Mouse (Mus musculus) hindbrain, embryonic 15.5 days (tissue): ENCODE data around the gene Arhgef3. TPM values are rescaled to one million over a fixed set of nuclear protein-coding genes. Genes with fewer than 3 reads are reported as not detected.

Source experiments
- ATAC-seq: fragments of 200-750 bp; cut with Nextera tagmentation; 2 replicates; pipeline ENCODE4 v1.8.0; 2017; ENCODE audit warnings: low read depth, moderate number of reproducible peaks, moderate TSS enrichment; ENCODE audit not compliant: low FRiP score
- H3K27ac ChIP-seq: fragments of 300-500 bp; sonication (generic); replicated peaks from 2 replicates; pipeline ENCODE4 v1.5.1; 2015; ENCODE audit warnings: mild to moderate bottlenecking, inconsistent platforms
- H3K27me3 ChIP-seq: fragments of 300-500 bp; sonication (generic); 2 replicates; pipeline ENCODE4 v1.6.1; 2015; ENCODE audit warnings: control low read depth, inconsistent platforms
- H3K36me3 ChIP-seq: fragments of 300-500 bp; sonication (generic); 2 replicates; pipeline ENCODE4 v1.6.1; 2015; ENCODE audit warnings: control low read depth, inconsistent platforms
- H3K4me1 ChIP-seq: fragments of 300-500 bp; sonication (generic); replicated peaks from 2 replicates; pipeline ENCODE4 v1.6.1; 2015; ENCODE audit warnings: control low read depth, inconsistent platforms
- H3K4me2 ChIP-seq: fragments of 300-500 bp; sonication (generic); 2 replicates; pipeline ENCODE4 v1.6.1; 2015; ENCODE audit warnings: moderate library complexity, mild to moderate bottlenecking, inconsistent platforms
- H3K4me3 ChIP-seq: fragments of 300-500 bp; sonication (generic); 2 replicates; pipeline ENCODE4 v1.5.1; 2015; ENCODE audit warnings: mild to moderate bottlenecking, inconsistent platforms
- H3K9ac ChIP-seq: fragments of 300-500 bp; sonication (generic); 2 replicates; pipeline ENCODE4 v1.6.1; 2015; ENCODE audit warnings: inconsistent platforms
- H3K9me3 ChIP-seq: fragments of 300-500 bp; sonication (generic); 2 replicates; pipeline ENCODE4 v1.6.1; 2016; ENCODE audit warnings: control low read depth, inconsistent platforms
- WGBS: fragments of 180-500 bp; shearing (Covaris S2); methylation state at CpG from one replicate; pipeline ENCODE4 v1.1.7; 2015; 5-methylcytosine and 5-hydroxymethylcytosine counted together
- polyA plus RNA-seq: library from polyadenylated mRNA; unstranded; fragments of >200 nt; fragmentation: Nextera tagmentation; extraction: Ambion mirVana; gene quantifications from 2 replicates; pipeline ENCODE4 v1.2.1, GENCODE M21; 2015

The Arhgef3 gene
- polyA plus RNA-seq, 1 experiment from 2014 or later: 12.7 TPM

DNA sequence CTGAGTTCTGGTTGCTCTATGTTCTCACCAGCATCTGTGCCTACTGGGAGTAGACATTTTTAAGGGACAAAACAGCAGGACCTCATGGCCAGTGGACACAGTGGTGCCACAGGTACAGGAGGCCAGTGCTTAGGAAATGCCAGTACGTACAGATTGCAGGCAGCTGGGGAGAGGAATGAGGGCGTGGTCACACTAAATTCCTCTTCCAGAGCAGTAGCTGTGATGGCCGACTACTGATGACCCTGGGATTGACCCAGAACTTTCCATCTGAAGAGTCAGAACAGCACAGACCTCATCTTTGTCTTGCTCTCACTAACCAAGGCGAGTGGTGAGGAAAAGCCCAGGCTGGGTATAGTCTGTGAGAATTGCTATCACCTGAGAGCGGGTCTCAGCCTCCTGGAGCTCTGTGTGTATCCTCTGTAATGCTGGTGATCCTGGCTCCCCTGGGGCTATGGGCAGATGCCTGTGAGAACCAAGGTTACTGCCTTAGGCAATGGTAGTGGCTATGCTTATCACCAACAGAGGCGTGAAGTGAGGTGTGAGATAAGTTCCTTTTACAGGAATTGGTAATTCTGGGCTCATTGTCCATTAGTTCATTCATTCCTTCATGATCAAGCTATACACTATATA, 35.4 kb downstream of the Arhgef3 start:
- H3K9ac ChIP-seq: no peak overlapping the region
- no peaks in the 10 kb centered on the region for H3K4me1 ChIP-seq
- no peak overlapping the region for H3K27ac ChIP-seq
- H3K36me3 ChIP-seq: no peaks in the 10 kb centered on the region
- H3K27me3 ChIP-seq: no peaks in the 10 kb centered on the region
- 75% methylated on average over 6 of the region's 6 CpGs for WGBS
- no peaks in the 10 kb centered on the region for H3K9me3 ChIP-seq
- ATAC-seq: no peak
- H3K4me2 ChIP-seq: no peak overlapping the region
- H3K4me3 ChIP-seq: no peak overlapping the region

DNA sequence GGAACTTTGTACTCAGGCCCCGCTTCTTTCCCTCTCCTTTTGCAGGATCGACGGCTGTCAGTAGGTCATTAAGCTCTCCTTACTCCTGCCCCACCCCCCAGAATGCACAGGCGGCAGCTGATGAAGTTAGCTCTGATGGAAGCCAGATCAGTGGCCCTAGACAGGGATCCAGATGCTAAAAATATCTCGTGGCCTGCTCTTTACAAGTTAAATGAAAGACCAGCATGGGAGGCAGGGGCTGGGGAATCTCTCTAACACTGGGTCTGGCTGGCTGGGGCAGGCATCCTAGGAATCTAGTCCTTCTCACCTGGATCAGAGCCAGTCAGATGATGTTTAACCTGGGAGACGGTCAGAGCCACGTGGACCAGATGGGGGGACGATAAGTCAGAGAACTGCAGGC, 36.7 kb downstream of the Arhgef3 start:
- H3K9ac ChIP-seq: no peak overlapping the region
- no peak overlapping the region for H3K4me3 ChIP-seq
- H3K9me3 ChIP-seq: no peaks in the 10 kb centered on the region
- H3K4me1 ChIP-seq: no peaks in the 10 kb centered on the region
- 57% methylated on average over 8 of the region's 8 CpGs for WGBS
- H3K27me3 ChIP-seq: no peaks in the 10 kb centered on the region
- ATAC-seq: no peak
- H3K4me2 ChIP-seq: no peak overlapping the region
- H3K27ac ChIP-seq: no peak overlapping the region
- H3K36me3 ChIP-seq: no peaks in the 10 kb centered on the region

DNA sequence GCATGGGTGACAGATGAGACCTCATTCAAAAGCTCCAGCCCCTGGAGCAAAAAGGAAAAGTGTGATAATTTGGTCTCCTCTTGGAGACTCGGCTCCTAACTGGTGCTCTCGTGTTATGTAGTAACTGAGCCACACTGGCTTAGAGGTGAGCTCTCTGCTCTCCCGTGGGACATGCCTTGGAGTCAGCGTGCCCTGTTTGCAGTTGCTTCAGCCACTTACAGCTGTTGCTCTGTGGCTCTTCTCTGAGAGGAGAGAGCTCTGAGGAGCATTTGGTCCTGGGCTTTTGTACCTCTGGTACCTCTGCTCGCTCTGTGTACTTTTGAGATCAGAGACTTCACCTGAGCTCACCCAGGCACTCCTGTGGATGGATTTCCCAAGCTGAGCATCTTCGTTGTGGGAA, 40.4 kb downstream of the Arhgef3 start:
- no peaks in the 10 kb centered on the region for H3K4me1 ChIP-seq
- WGBS: 77% methylated on average over 6 of the region's 6 CpGs
- H3K9me3 ChIP-seq: no peaks in the 10 kb centered on the region
- no peaks in the 10 kb centered on the region for H3K27me3 ChIP-seq
- H3K4me2 ChIP-seq: no peak overlapping the region
- H3K36me3 ChIP-seq: no peaks in the 10 kb centered on the region
- H3K4me3 ChIP-seq: no peak overlapping the region
- H3K27ac ChIP-seq: no peak overlapping the region
- no peak overlapping the region for H3K9ac ChIP-seq
- no peak for ATAC-seq

DNA sequence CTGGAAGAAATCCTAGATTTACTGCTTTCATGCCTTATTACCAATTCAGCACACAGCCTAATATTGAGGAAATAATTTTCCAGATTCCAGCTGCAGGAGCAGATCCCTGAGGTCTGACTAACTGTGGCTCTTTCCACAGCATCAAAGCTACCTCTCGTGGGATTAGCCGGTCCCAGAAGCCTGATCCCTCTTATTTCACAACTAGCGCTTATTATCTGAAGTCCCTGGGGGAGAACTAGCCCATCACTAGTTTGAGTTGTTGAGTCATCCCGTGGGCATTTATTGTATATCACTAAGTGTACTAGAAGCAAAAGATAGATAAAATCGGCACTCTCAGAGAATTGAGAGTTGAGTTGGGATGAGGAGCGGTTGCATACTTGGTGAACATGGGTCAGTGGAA, 41.3 kb downstream of the Arhgef3 start:
- Histone ChIP-seq H3K4me2 (no peak overlapping the region), H3K4me1 (no peaks in the 10 kb centered on the region), H3K36me3 (no peaks in the 10 kb centered on the region), H3K27ac (no peak overlapping the region), H3K4me3 (no peak overlapping the region), H3K9me3 (no peaks in the 10 kb centered on the region), H3K27me3 (no peaks in the 10 kb centered on the region), H3K9ac (no peak overlapping the region)
- ATAC-seq: no peak
- WGBS: 84% methylated on average over 6 of the region's 6 CpGs

DNA sequence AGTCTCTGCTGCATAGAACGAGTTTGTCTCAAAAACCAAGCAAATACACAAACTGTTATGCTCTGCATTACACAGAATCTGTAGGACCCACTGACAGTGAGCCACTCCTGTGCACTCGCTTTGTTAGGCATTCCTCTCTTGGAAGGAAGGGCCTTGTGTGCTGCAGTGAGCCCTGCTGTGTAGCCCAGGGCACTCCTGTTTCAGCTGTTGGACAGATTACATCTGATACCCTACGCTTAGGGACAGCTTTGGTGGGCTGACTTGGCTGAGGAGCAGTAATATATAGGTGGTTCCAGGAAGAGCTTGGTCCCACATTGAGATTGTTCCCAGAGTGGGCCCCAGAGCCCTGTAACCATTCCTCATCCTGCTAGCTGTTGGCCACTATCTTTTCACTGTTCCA, 43.4 kb downstream of the Arhgef3 start:
- H3K4me2 ChIP-seq: no peak overlapping the region
- no peaks in the 10 kb centered on the region for H3K27me3 ChIP-seq
- no peaks in the 10 kb centered on the region for H3K9me3 ChIP-seq
- no peak overlapping the region for H3K9ac ChIP-seq
- ATAC-seq: no peak
- WGBS: 82% methylated on average over 3 of the region's 3 CpGs
- no peak overlapping the region for H3K27ac ChIP-seq
- H3K4me3 ChIP-seq: no peak overlapping the region
- no peaks in the 10 kb centered on the region for H3K4me1 ChIP-seq
- H3K36me3 ChIP-seq: no peaks in the 10 kb centered on the region

DNA sequence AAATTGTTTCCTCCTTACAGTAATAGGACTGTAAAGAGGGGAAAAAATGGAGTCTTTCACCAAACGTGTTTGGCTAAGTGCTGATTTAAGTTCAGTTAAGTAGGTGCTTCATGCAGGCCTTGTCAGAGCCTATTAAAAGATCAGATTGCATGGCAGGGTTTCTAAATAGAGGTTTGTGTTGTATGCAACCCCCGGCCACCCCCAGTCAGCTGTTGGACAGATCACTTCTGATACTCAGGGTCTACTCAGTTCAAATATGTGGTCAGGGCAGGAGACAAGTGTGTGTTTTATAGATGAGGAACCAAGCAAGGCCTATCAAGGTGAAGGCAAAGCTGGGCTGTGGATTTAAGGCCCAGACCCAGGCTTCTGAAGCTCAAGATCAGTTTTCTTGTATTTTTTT, 44.1 kb downstream of the Arhgef3 start:
- no peaks in the 10 kb centered on the region for H3K9me3 ChIP-seq
- H3K4me1 ChIP-seq: no peaks in the 10 kb centered on the region
- no peaks in the 10 kb centered on the region for H3K27me3 ChIP-seq
- no peak overlapping the region for H3K4me2 ChIP-seq
- no peak overlapping the region for H3K27ac ChIP-seq
- 70% methylated on average over 2 of the region's 2 CpGs for WGBS
- H3K9ac ChIP-seq: no peak overlapping the region
- H3K4me3 ChIP-seq: no peak overlapping the region
- no peak for ATAC-seq
- H3K36me3 ChIP-seq: no peaks in the 10 kb centered on the region

DNA sequence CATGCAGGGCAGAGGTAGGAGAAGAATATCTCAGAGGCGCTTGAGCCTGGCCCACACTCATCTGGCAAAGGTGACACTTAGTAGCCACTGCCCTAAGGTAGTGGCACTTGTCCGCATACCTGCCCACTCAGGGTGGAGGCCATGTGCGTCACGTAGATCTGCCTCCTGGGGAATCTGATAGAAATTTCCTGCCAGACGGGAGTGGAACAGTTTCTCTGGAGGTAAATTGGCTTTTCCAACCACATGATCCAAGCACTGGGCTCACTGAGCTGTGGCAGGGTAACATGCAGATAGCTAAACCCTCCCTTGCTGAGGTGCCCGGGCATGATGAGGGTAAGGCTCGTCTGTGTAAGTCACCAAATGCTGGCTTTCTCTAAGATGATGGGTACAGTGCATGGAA, 46.1 kb downstream of the Arhgef3 start:
- Histone ChIP-seq H3K27me3 (no peaks in the 10 kb centered on the region), H3K9ac (no peak overlapping the region), H3K36me3 (no peaks in the 10 kb centered on the region), H3K4me1 (0 out of 2 replicates have a peak, but pooled peaks cover 1% of the 10 kb centered on the region), H3K4me3 (no peak overlapping the region), H3K27ac (no peak overlapping the region), H3K9me3 (no peaks in the 10 kb centered on the region), H3K4me2 (no peak overlapping the region)
- WGBS: 87% methylated on average over 7 of the region's 7 CpGs
- no peak for ATAC-seq

DNA sequence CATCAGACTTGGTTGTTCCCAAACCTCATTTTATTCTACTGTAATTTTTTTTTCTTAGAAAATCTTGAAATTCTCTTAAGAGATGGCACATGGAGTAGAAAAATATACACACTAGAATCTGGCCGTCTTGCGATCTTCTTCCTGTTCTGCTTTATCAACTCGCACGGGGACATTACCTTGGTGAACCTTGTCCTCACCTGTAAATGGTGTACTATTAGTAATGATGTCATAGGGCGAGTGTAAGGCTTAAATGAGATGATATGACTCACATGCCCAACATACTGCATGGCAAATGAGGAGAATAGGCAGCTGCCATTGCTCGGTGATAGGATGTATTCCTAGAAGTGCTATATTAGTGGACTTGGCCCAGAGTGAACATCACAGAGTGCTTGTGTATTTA, 49.9 kb downstream of the Arhgef3 start:
- H3K4me1 ChIP-seq: peaks cover 8% of the 10 kb centered on the region; the same call in 1 of the 2 replicates
- no peak overlapping the region for H3K9ac ChIP-seq
- WGBS: 92% methylated on average over 6 of the region's 6 CpGs
- H3K9me3 ChIP-seq: no peaks in the 10 kb centered on the region
- H3K36me3 ChIP-seq: no peaks in the 10 kb centered on the region
- H3K4me3 ChIP-seq: no peak overlapping the region
- no peak for ATAC-seq
- H3K27me3 ChIP-seq: no peaks in the 10 kb centered on the region
- H3K4me2 ChIP-seq: no peak overlapping the region
- no peak overlapping the region for H3K27ac ChIP-seq

DNA sequence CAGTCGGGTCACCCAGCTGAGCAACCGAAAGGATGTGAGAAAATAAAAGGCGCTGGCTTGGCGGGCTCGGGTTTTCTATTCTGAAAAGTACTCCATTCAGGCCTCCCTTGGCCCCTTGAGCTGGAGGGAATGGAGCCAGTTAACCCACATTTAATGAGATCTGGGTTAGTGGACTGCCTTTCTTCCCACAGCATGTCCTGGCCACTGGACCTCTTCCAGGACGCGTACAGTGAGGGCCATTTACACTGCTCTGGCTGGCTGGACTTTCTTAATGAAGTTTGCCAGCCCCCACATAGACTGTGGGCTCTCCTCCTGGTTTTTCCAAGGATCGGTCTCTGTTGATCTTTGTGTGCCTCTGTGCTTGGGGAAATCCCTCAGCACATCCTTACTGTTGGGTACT, 52.1 kb downstream of the Arhgef3 start:
- Histone ChIP-seq H3K9me3 (no peaks in the 10 kb centered on the region), H3K4me1 (peaks cover 8% of the 10 kb centered on the region; the same call in 1 of the 2 replicates), H3K9ac (no peak overlapping the region), H3K36me3 (no peaks in the 10 kb centered on the region), H3K27me3 (no peaks in the 10 kb centered on the region), H3K27ac (peak overlapping the region; percentile 80), H3K4me3 (no peak overlapping the region), H3K4me2 (no peak overlapping the region)
- ATAC-seq: peak; percentile 94
- 44% methylated on average over 8 of the region's 8 CpGs for WGBS

DNA sequence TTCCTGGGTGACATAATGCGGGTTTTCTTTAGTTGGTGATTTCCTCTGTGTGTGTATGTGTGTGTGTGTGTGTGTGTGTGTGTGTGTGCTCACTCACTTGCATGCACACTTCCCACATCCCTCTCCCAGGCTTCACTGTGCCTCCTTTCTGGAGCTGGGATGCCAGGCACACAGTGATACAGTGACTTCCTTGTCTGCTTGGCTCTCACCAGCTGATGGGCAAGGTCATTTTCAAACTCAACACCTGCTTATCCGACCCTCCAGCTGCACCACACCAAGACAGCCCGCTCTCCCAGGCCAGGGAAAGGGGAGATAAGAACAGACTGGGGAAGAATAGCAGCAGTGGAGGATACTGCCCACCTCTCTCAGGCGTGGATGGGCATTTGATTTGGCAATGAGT, 52.5 kb downstream of the Arhgef3 start:
- 48% methylated on average over 4 of the region's 4 CpGs for WGBS
- H3K27ac ChIP-seq: peak overlapping the region; percentile 80
- no peak overlapping the region for H3K9ac ChIP-seq
- H3K27me3 ChIP-seq: no peaks in the 10 kb centered on the region
- peak; percentile 84 for ATAC-seq
- no peaks in the 10 kb centered on the region for H3K36me3 ChIP-seq
- H3K4me2 ChIP-seq: no peak overlapping the region
- H3K4me1 ChIP-seq: peaks cover 8% of the 10 kb centered on the region; the same call in 1 of the 2 replicates
- no peak overlapping the region for H3K4me3 ChIP-seq
- no peaks in the 10 kb centered on the region for H3K9me3 ChIP-seq

DNA sequence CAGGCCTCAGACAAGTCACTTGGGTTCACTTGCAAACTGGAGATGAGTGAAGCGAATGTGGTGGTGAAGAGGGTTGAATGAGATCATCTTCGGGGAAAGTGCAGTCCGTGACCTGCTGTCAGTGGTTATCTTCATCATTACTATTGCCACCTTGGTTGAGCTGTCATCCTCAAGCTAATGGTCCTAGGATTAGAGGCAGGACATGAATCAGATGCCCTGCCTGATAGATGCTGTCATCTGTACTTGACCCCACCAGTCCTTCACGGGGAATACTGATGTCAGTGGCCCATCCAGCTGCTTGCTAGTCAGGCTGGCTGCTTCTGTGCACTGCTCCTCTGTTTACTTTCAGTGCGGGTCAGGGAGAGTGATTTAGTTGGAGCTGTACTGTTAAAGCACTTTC, 53.7 kb downstream of the Arhgef3 start:
- no peaks in the 10 kb centered on the region for H3K36me3 ChIP-seq
- no peaks in the 10 kb centered on the region for H3K9me3 ChIP-seq
- peaks cover 8% of the 10 kb centered on the region; the same call in 1 of the 2 replicates for H3K4me1 ChIP-seq
- 92% methylated on average over 5 of the region's 5 CpGs for WGBS
- H3K27ac ChIP-seq: 0 out of 2 replicates have a peak overlapping the region, but pooled peaks have one; percentile 1
- H3K9ac ChIP-seq: no peak overlapping the region
- H3K27me3 ChIP-seq: no peaks in the 10 kb centered on the region
- no peak overlapping the region for H3K4me2 ChIP-seq
- ATAC-seq: no peak
- H3K4me3 ChIP-seq: no peak overlapping the region

DNA sequence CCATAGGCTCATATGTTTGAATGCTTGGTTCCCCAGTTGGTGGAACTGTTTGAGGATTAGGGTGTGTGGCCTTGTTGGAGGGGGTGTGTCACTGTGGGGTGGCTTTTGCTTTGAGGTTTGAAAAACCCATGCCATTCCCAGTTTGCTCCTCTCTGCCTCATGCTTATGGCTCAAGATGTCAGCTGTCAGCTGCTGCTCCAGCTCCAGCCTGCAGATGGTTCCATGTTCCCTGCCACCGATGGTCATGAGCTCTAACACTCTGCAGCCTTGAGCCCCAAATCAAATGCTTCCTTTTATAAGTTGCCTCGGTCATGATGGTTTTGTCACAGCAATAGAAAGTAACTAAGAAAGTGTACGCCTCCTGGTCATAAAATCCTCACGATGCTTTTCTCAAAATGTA, 54.6 kb downstream of the Arhgef3 start:
- Histone ChIP-seq H3K4me1 (peaks cover 10% of the 10 kb centered on the region; the same call in 1 of the 2 replicates), H3K27ac (no peak overlapping the region), H3K9ac (no peak overlapping the region), H3K36me3 (no peaks in the 10 kb centered on the region), H3K4me2 (no peak overlapping the region), H3K4me3 (no peak overlapping the region), H3K27me3 (no peaks in the 10 kb centered on the region), H3K9me3 (no peaks in the 10 kb centered on the region)
- ATAC-seq: no peak
- 87% methylated on average over 4 of the region's 4 CpGs for WGBS

DNA sequence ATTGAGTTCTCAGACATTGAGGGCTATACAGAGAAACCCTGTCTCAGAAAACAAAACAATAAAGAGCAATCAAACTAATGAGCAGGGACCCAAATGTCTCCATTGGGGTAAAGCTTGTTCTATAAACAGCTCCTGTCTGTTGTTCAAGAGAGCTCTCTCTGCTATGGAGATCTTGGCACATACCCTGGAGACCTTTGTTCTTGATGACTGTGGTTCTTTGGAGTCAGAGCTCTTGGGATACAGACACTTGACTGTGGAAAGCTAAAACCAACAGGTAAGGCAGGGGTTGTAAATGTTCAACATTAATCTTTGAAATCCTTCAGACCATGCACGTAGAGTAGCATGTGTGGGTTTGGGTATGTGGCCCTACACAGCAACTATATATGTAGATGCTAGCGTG, 55.7 kb downstream of the Arhgef3 start:
- ATAC-seq: no peak

More for the DNA sequence above, 55.7 kb downstream of the Arhgef3 start:
- Histone ChIP-seq H3K4me3 (no peak overlapping the region), H3K4me1 (peaks cover 14% of the 10 kb centered on the region; the same call in 1 of the 2 replicates), H3K9me3 (no peaks in the 10 kb centered on the region), H3K4me2 (no peak overlapping the region), H3K27me3 (no peaks in the 10 kb centered on the region), H3K36me3 (no peaks in the 10 kb centered on the region), H3K27ac (no peak overlapping the region), H3K9ac (no peak overlapping the region)
- WGBS: 100% methylated on average over 2 of the region's 2 CpGs
